Mouse (Mus musculus): ENCODE measurements around the gene 4930451I11Rik.

- TF ChIP-seq POLR2A (IDR thresholded peaks at IDR 0.05; ENCODE audit: control insufficient read depth, extremely low read depth, insufficient read depth, low read length, poor library complexity) (no peak), CTCF (IDR thresholded peaks at IDR 0.05; ENCODE audit: borderline replicate concordance, control insufficient read depth, extremely low read depth, insufficient read depth, low read length, poor library complexity) (no peak)
Observed at GRCm38 (mm10) chr7:126817595-126817994, 13.8 kb downstream of the 4930451I11Rik start.
